Mouse (Mus musculus): Measurements from ENCODE around the gene Atp8b5. TPM values are rescaled to one million over a fixed set of nuclear protein-coding genes. Genes with fewer than 3 reads are reported as not detected.

The Atp8b5 gene
- polyA plus RNA-seq, 1 experiment from 2014 or later = 0.15 TPM

GRCm38 (mm10) chr4:43420305-43420704 lies 153.3 kb downstream of the Atp8b5 start:
- Histone ChIP-seq H3K9ac (ENCODE audit: low read length) (no peak overlapping the region), H3K9me3 (ENCODE audit: control insufficient read depth, low read length) (no peaks in the 10 kb centered on the region), H3K27me3 (ENCODE audit: control insufficient read depth, insufficient read depth, low read length) (peaks cover 10% of the 10 kb centered on the region), H3K27ac (replicated peaks; ENCODE audit: low read depth, low read length) (no peak overlapping the region), H3K4me1 (ENCODE audit: control insufficient read depth, insufficient read depth, low read length) (no peaks in the 10 kb centered on the region), H3K4me2 (ENCODE audit: low read depth, severe bottlenecking) (no peak overlapping the region), H3K4me3 (ENCODE audit: low read depth, low read length) (no peak overlapping the region), H3K36me3 (ENCODE audit: control insufficient read depth, insufficient read depth, low read length) (peaks cover 7% of the 10 kb centered on the region; the same call in 1 of the 2 replicates)
- DNase-seq (ENCODE audit: low spot score) (peak; percentile 83), ATAC-seq (ENCODE audit: insufficient number of reproducible peaks, low FRiP score, low TSS enrichment, low read depth) (no peak)
- 6% methylated on average over 6 of the region's 6 CpGs for WGBS

GRCm38 (mm10) chr4:43421632-43422240 lies 154.8 kb downstream of the Atp8b5 start:
- Histone ChIP-seq H3K9me3 (ENCODE audit: control insufficient read depth, low read length) (no peaks in the 10 kb centered on the region), H3K4me3 (ENCODE audit: low read depth, low read length) (no peak overlapping the region), H3K27me3 (ENCODE audit: control insufficient read depth, insufficient read depth, low read length) (peaks cover 24% of the 10 kb centered on the region), H3K4me1 (ENCODE audit: control insufficient read depth, insufficient read depth, low read length) (peaks cover 4% of the 10 kb centered on the region), H3K9ac (ENCODE audit: low read length) (no peak overlapping the region), H3K27ac (replicated peaks; ENCODE audit: low read depth, low read length) (no peak overlapping the region), H3K36me3 (ENCODE audit: control insufficient read depth, insufficient read depth, low read length) (peaks cover 3% of the 10 kb centered on the region; the same call in 1 of the 2 replicates), H3K4me2 (ENCODE audit: low read depth, severe bottlenecking) (no peak overlapping the region)
- ATAC-seq (ENCODE audit: insufficient number of reproducible peaks, low FRiP score, low TSS enrichment, low read depth) (no peak), DNase-seq (ENCODE audit: low spot score) (no peak)
- WGBS = 75% methylated on average over 28 of the region's 28 CpGs

Other genes with a start within 250 kb of the Atp8b5 start
- 21.7 and 22.7 TPM in 2 replicates for gene Pigo, start 241.3 kb upstream of the Atp8b5 start, polyA plus RNA-seq (2014; fragmentation: Nextera tagmentation; extraction: Ambion mirVana)
- 411 and 426 TPM in 2 replicates for gene Stoml2, start 235.4 kb upstream of the Atp8b5 start, polyA plus RNA-seq (2014; fragmentation: Nextera tagmentation; extraction: Ambion mirVana)
- 6.0 and 6.5 TPM in 2 replicates for gene Fam214b, start 220.9 kb upstream of the Atp8b5 start, polyA plus RNA-seq (2014; fragmentation: Nextera tagmentation; extraction: Ambion mirVana)
- gene Unc13b, start 208.2 kb upstream of the Atp8b5 start, polyA plus RNA-seq (2014; fragmentation: Nextera tagmentation; extraction: Ambion mirVana) = 2.4 and 2.5 TPM in 2 replicates
- 3.5 and 4.5 TPM in 2 replicates for gene Rusc2, start 114.8 kb downstream of the Atp8b5 start, polyA plus RNA-seq (2014; fragmentation: Nextera tagmentation; extraction: Ambion mirVana)
- 0.14 TPM in 1 of 2 replicates, not detected in the other for gene Fam166b, start 162.0 kb downstream of the Atp8b5 start, polyA plus RNA-seq (2014; fragmentation: Nextera tagmentation; extraction: Ambion mirVana)
- gene Tesk1, start 174.8 kb downstream of the Atp8b5 start, polyA plus RNA-seq (2014; fragmentation: Nextera tagmentation; extraction: Ambion mirVana) = 9.8 TPM in 2 replicates
- 2.4 and 4.0 TPM in 2 replicates for gene Cd72, start 187.5 kb downstream of the Atp8b5 start, polyA plus RNA-seq (2014; fragmentation: Nextera tagmentation; extraction: Ambion mirVana)
- not detected in 2 replicates for gene Sit1, start 216.6 kb downstream of the Atp8b5 start, polyA plus RNA-seq (2014; fragmentation: Nextera tagmentation; extraction: Ambion mirVana)
- 58.3 and 58.9 TPM in 2 replicates for gene Ccdc107, start 225.7 kb downstream of the Atp8b5 start, polyA plus RNA-seq (2014; fragmentation: Nextera tagmentation; extraction: Ambion mirVana)
- 45.6 and 48.2 TPM in 2 replicates for gene Arhgef39, start 232.5 kb downstream of the Atp8b5 start, polyA plus RNA-seq (2014; fragmentation: Nextera tagmentation; extraction: Ambion mirVana)
- gene Car9, start 239.8 kb downstream of the Atp8b5 start, polyA plus RNA-seq (2014; fragmentation: Nextera tagmentation; extraction: Ambion mirVana) = 0.65 and 1.1 TPM in 2 replicates